20 mouse cellular contexts compared by ENCODE assay signal in genomic region chr4:46394388-46394787, GRCm38 (mm10). TPM values are rescaled to one million over a fixed set of nuclear protein-coding genes. Genes with fewer than 3 reads are reported as not detected.
DNase-seq lines count a peak whose midpoint lies in the region; ATAC-seq lines count a peak whose summit lies in the region.
"Had no signal": no experiment of that assay in that cellular context is flagged by ENCODE, and none has a peak within 500 bp of the region (broad histone marks: within the 10 kb centered on the region; RNA-seq: fewer than 3 reads in every experiment).

No protein-coding gene starts in this region.

- peaks cover 90% of the 10 kb centered on the region for H3K4me1 ChIP-seq in liver, embryonic 12.5 days
- H3K4me1 ChIP-seq in liver, embryonic 11.5 days (replicated peaks; ENCODE audit: control insufficient read depth, insufficient read depth, low read length): peaks cover 18% of the 10 kb centered on the region; the same call in 1 of the 2 replicates
- peaks cover 92% of the 10 kb centered on the region for H3K4me1 ChIP-seq in liver, embryonic 15.5 days (replicated peaks)

- H3K9ac ChIP-seq in liver, embryonic 12.5 days: peak overlapping the region; percentile 47
- H3K9ac ChIP-seq in liver, embryonic 11.5 days (ENCODE audit: low read depth, low read length): no peak overlapping the region
- no peak overlapping the region for H3K9ac ChIP-seq in liver, embryonic 15.5 days
- H3K9ac ChIP-seq: embryonic facial prominence, embryonic 13.5 days; heart, embryonic 13.5 days; hindbrain, embryonic 15.5 days had no signal

- peaks cover 83% of the 10 kb centered on the region for H3K36me3 ChIP-seq in liver, embryonic 12.5 days
- peaks cover 12% of the 10 kb centered on the region; the same call in 1 of the 2 replicates for H3K36me3 ChIP-seq in liver, embryonic 11.5 days (ENCODE audit: control insufficient read depth, insufficient read depth, low read length)
- H3K36me3 ChIP-seq in liver, embryonic 15.5 days (replicated peaks): peaks cover 82% of the 10 kb centered on the region
- H3K36me3 ChIP-seq: embryonic facial prominence, embryonic 13.5 days; forebrain, embryonic 10.5 days; heart, embryonic 13.5 days; hindbrain, embryonic 15.5 days had no signal

- peak overlapping the region; percentile 99 for H3K27ac ChIP-seq in liver, embryonic 12.5 days
- no peak overlapping the region for H3K27ac ChIP-seq in liver, embryonic 11.5 days (ENCODE audit: low read depth, low read length)
- peak overlapping the region; percentile 99 for H3K27ac ChIP-seq in liver, embryonic 15.5 days (replicated peaks)
- H3K27ac ChIP-seq: embryonic facial prominence, embryonic 13.5 days; forebrain, embryonic 10.5 days; heart, embryonic 13.5 days; hindbrain, embryonic 15.5 days had no signal

- no peak for ATAC-seq in liver, embryonic 12.5 days
- ATAC-seq in liver, embryonic 11.5 days (replicated peaks; ENCODE audit: low FRiP score): no peak
- ATAC-seq in liver, embryonic 15.5 days (ENCODE audit: insufficient read depth): no peak
- ATAC-seq: forebrain, embryonic 14.5 days had no signal

- no peaks in the 10 kb centered on the region for H3K9me3 ChIP-seq in liver, embryonic 12.5 days (replicated peaks)
- no peaks in the 10 kb centered on the region for H3K9me3 ChIP-seq in liver, embryonic 11.5 days (ENCODE audit: control insufficient read depth, low read length)
- H3K9me3 ChIP-seq in liver, embryonic 15.5 days (replicated peaks): no peaks in the 10 kb centered on the region
- H3K9me3 ChIP-seq: embryonic facial prominence, embryonic 13.5 days; forebrain, embryonic 10.5 days; G1E; heart, embryonic 13.5 days; hindbrain, embryonic 15.5 days had no signal

- no peak for DNase-seq in liver, embryonic 11.5 days (ENCODE audit: low spot score)
- peak; percentile 38 to 39 for DNase-seq in B cell, adult 2 months
- no peak for DNase-seq in cerebellum, adult 11 months
- no peak for DNase-seq in cerebellum, postnatal 4 days (ENCODE audit: low spot score in 2 of 2)
- DNase-seq in lung, postnatal 36 days: no peak
- DNase-seq: adrenal gland, postnatal 10 days; cerebellum, adult 11-12 months; cerebellum, adult 9-10 months; cerebellum, postnatal 25 days; gastrocnemius, postnatal 36 days; heart, adult 11 months; heart, postnatal 36 days had no signal

- H3K4me3 ChIP-seq in liver, embryonic 12.5 days: peak overlapping the region; percentile 21; the same call in 1 of the 2 replicates
- no peak overlapping the region for H3K4me3 ChIP-seq in liver, embryonic 11.5 days (ENCODE audit: low read depth, low read length)
- H3K4me3 ChIP-seq in liver, embryonic 15.5 days (replicated peaks): no peak overlapping the region
- H3K4me3 ChIP-seq: embryonic facial prominence, embryonic 13.5 days; forebrain, embryonic 10.5 days; heart, embryonic 13.5 days; hindbrain, embryonic 15.5 days had no signal

- WGBS in liver, embryonic 12.5 days (ENCODE audit: insufficient replicate concordance): 81% methylated on average over 2 of the region's 2 CpGs
- WGBS in liver, embryonic 11.5 days: 75% methylated on average over 2 of the region's 2 CpGs
- WGBS in liver, embryonic 15.5 days (ENCODE audit: insufficient replicate concordance): 80% methylated on average over 2 of the region's 2 CpGs

- H3K27me3 ChIP-seq in liver, embryonic 12.5 days (replicated peaks): no peaks in the 10 kb centered on the region
- H3K27me3 ChIP-seq in liver, embryonic 11.5 days (replicated peaks; ENCODE audit: control insufficient read depth, insufficient read depth, low read length): no peaks in the 10 kb centered on the region
- H3K27me3 ChIP-seq in liver, embryonic 15.5 days: no peaks in the 10 kb centered on the region
- H3K27me3 ChIP-seq: hindbrain, embryonic 15.5 days had no signal

- H3K4me2 ChIP-seq in liver, embryonic 12.5 days: peak overlapping the region; percentile 87
- H3K4me2 ChIP-seq in liver, embryonic 11.5 days: no peak overlapping the region
- peak overlapping the region; percentile 85 for H3K4me2 ChIP-seq in liver, embryonic 15.5 days
- H3K4me2 ChIP-seq: embryonic facial prominence, embryonic 13.5 days; heart, embryonic 13.5 days; hindbrain, embryonic 15.5 days had no signal

RNA-seq across cellular contexts. Expression of gene Trmo, which starts 5.2 kb away (rescaled TPM):
- 9.2 and 11.5 TPM in 2 replicates for polyA plus RNA-seq in liver, embryonic 12.5 days (2016; fragmentation: Nextera tagmentation; extraction: Ambion mirVana)
- polyA plus RNA-seq in liver, embryonic 11.5 days (2014; fragmentation: Nextera tagmentation; extraction: Ambion mirVana): 14.1 and 14.7 TPM in 2 replicates
- polyA plus RNA-seq in liver, embryonic 15.5 days (2015; fragmentation: Nextera tagmentation; extraction: Ambion mirVana): 8.2 and 10.5 TPM in 2 replicates

RNA-seq across cellular contexts. Expression of gene Hemgn, which starts 18.9 kb away (rescaled TPM):
- polyA plus RNA-seq in liver, embryonic 12.5 days (2016; fragmentation: Nextera tagmentation; extraction: Ambion mirVana): 425 and 445 TPM in 2 replicates
- polyA plus RNA-seq in liver, embryonic 11.5 days (2014; fragmentation: Nextera tagmentation; extraction: Ambion mirVana): 206 and 233 TPM in 2 replicates
- polyA plus RNA-seq in liver, embryonic 15.5 days (2015; fragmentation: Nextera tagmentation; extraction: Ambion mirVana): 386 and 388 TPM in 2 replicates
- polyA plus RNA-seq: forebrain, embryonic 14.5 days had no signal

RNA-seq across cellular contexts. Expression of gene Foxe1, which starts 51.0 kb away (rescaled TPM):
- polyA plus RNA-seq in liver, embryonic 12.5 days (2016; fragmentation: Nextera tagmentation; extraction: Ambion mirVana): 0.08 TPM in 1 of 2 replicates, not detected in the other
- polyA plus RNA-seq in liver, embryonic 11.5 days (2014; fragmentation: Nextera tagmentation; extraction: Ambion mirVana): not detected in 2 replicates
- polyA plus RNA-seq in liver, embryonic 15.5 days (2015; fragmentation: Nextera tagmentation; extraction: Ambion mirVana): not detected in 2 replicates
- polyA plus RNA-seq: forebrain, embryonic 10.5 days; forebrain, embryonic 14.5 days; G1E; heart, embryonic 13.5 days; hindbrain, embryonic 15.5 days had no signal

RNA-seq across cellular contexts. Expression of gene Anp32b, which starts 56.3 kb away (rescaled TPM):
- polyA plus RNA-seq in liver, embryonic 12.5 days (2016; fragmentation: Nextera tagmentation; extraction: Ambion mirVana): 669 and 722 TPM in 2 replicates
- polyA plus RNA-seq in liver, embryonic 11.5 days (2014; fragmentation: Nextera tagmentation; extraction: Ambion mirVana): 586 and 618 TPM in 2 replicates
- polyA plus RNA-seq in liver, embryonic 15.5 days (2015; fragmentation: Nextera tagmentation; extraction: Ambion mirVana): 387 TPM in 2 replicates

Comparison
In these comparisons a context has a peak if more than half of its experiments do, and no peak if none do; other contexts are left out.
1. DNase-seq: peak in B cell, adult 2 months (2 of 2); none in liver, embryonic 11.5 days (single experiment), cerebellum, adult 11 months (single experiment), cerebellum, postnatal 4 days (0 of 2) and lung, postnatal 36 days (single experiment).